Mouse (Mus musculus): ENCODE results near the gene St3gal2. TPM values are rescaled to one million over a fixed set of nuclear protein-coding genes. Genes with fewer than 3 reads are reported as not detected.
"Not testable (repeated sequence)": the region's sequence is repeated elsewhere in the genome, so short reads cannot be mapped to it uniquely, and the experiment has no call there.

The St3gal2 gene
- polyA plus RNA-seq, 1 experiment: 189 TPM

GRCm38 (mm10) chr8:110911576-110912570 is 7.8 kb upstream of the St3gal2 start:
- DNase-seq (ENCODE audit: low read depth): no peak

GRCm38 (mm10) chr8:110917415-110917814 is 2.3 kb upstream of the St3gal2 start:
- no peak for DNase-seq (ENCODE audit: low read depth)

GRCm38 (mm10) chr8:110918027-110918426 is 1.7 kb upstream of the St3gal2 start:
- no peak for DNase-seq (ENCODE audit: low read depth)

GRCm38 (mm10) chr8:110918460-110918859 is 1.3 kb upstream of the St3gal2 start:
- no peak for DNase-seq (ENCODE audit: low read depth)

GRCm38 (mm10) chr8:110920032-110920772 is 480 bp downstream of the St3gal2 start:
- DNase-seq (ENCODE audit: low read depth): no peak

- DNase-seq (ENCODE audit: low read depth): no peak
These were observed 1.1 kb downstream of the St3gal2 start for GRCm38 (mm10) chr8:110920773-110921277.

- no peak for DNase-seq (ENCODE audit: low read depth)
These were observed 1.9 kb downstream of the St3gal2 start for GRCm38 (mm10) chr8:110921492-110922230.

GRCm38 (mm10) chr8:110925691-110926140 is 6.0 kb downstream of the St3gal2 start:
- DNase-seq (ENCODE audit: low read depth): no peak

GRCm38 (mm10) chr8:110926690-110927089 is 7.0 kb downstream of the St3gal2 start:
- DNase-seq (ENCODE audit: low read depth): no peak

- DNase-seq (ENCODE audit: low read depth): no peak
These were observed 8.7 kb downstream of the St3gal2 start for GRCm38 (mm10) chr8:110928435-110928834.

- DNase-seq (ENCODE audit: low read depth): no peak
These were observed 9.3 kb downstream of the St3gal2 start for GRCm38 (mm10) chr8:110929066-110929465.

GRCm38 (mm10) chr8:110929672-110930071 is 9.9 kb downstream of the St3gal2 start:
- DNase-seq (ENCODE audit: low read depth): not testable (repeated sequence)

- DNase-seq (ENCODE audit: low read depth): no peak
These were observed 11.6 kb downstream of the St3gal2 start for GRCm38 (mm10) chr8:110931176-110931939.

GRCm38 (mm10) chr8:110932444-110932843 is 12.7 kb downstream of the St3gal2 start:
- DNase-seq (ENCODE audit: low read depth): no peak

- no peak for DNase-seq (ENCODE audit: low read depth)
These were observed 13.6 kb downstream of the St3gal2 start for GRCm38 (mm10) chr8:110933272-110933671.

- DNase-seq (ENCODE audit: low read depth): no peak
These were observed 16.5 kb downstream of the St3gal2 start for GRCm38 (mm10) chr8:110936217-110936616.

GRCm38 (mm10) chr8:110938882-110939589 is 19.3 kb downstream of the St3gal2 start:
- no peak for DNase-seq (ENCODE audit: low read depth)

GRCm38 (mm10) chr8:110940682-110941452 is 21.1 kb downstream of the St3gal2 start:
- no peak for DNase-seq (ENCODE audit: low read depth)

GRCm38 (mm10) chr8:110941453-110941948 is 21.8 kb downstream of the St3gal2 start:
- no peak for DNase-seq (ENCODE audit: low read depth)
